Mouse (Mus musculus) hindbrain, embryonic 12.5 days (tissue): ENCODE results near the gene Ldhb. TPM values are rescaled to one million over a fixed set of nuclear protein-coding genes. Genes with fewer than 3 reads are reported as not detected.
A peak's percentile ranks its signal among the peaks of the same experiment; 100 is the strongest.
"Not testable (repeated sequence)": the region's sequence is repeated elsewhere in the genome, so short reads cannot be mapped to it uniquely, and the experiment has no call there.

Experiments used
- ATAC-seq: fragments of 200-750 bp; cut with Nextera tagmentation; 2 replicates; pipeline ENCODE4 v1.8.0; 2017; ENCODE audit warnings: moderate TSS enrichment; ENCODE audit not compliant: low FRiP score
- H3K27ac ChIP-seq: fragments of 300-500 bp; sonication (generic); 2 replicates; pipeline ENCODE4 v1.5.1; 2016; ENCODE audit warnings: mild to moderate bottlenecking
- H3K27me3 ChIP-seq: fragments of 300-500 bp; sonication (generic); 2 replicates; pipeline ENCODE4 v1.6.1; 2016; ENCODE audit warnings: mild to moderate bottlenecking
- H3K36me3 ChIP-seq: fragments of 300-500 bp; sonication (generic); 2 replicates; pipeline ENCODE4 v1.6.1; 2016; ENCODE audit warnings: mild to moderate bottlenecking
- H3K4me1 ChIP-seq: fragments of 300-500 bp; sonication (generic); 2 replicates; pipeline ENCODE4 v1.6.1; 2016
- H3K4me2 ChIP-seq: fragments of 300-500 bp; sonication (generic); replicated peaks from 2 replicates; pipeline ENCODE4 v1.6.1; 2016; ENCODE audit warnings: mild to moderate bottlenecking
- H3K4me3 ChIP-seq: fragments of 300-500 bp; sonication (generic); 2 replicates; pipeline ENCODE4 v1.5.1; 2016; ENCODE audit warnings: mild to moderate bottlenecking
- H3K9ac ChIP-seq: fragments of 300-500 bp; sonication (generic); 2 replicates; pipeline ENCODE4 v1.6.1; 2016; ENCODE audit warnings: mild to moderate bottlenecking, moderate library complexity
- H3K9me3 ChIP-seq: fragments of 300-500 bp; sonication (generic); replicated peaks from 2 replicates; pipeline ENCODE4 v1.6.1; 2016; ENCODE audit warnings: mild to moderate bottlenecking
- WGBS: fragments of 180-500 bp; shearing (Covaris S2); methylation state at CpG from one replicate; pipeline ENCODE4 v1.1.7; 2016; 5-methylcytosine and 5-hydroxymethylcytosine counted together
- polyA plus RNA-seq: library from polyadenylated mRNA; unstranded; fragments of >200 nt; fragmentation: Nextera tagmentation; extraction: Ambion mirVana; gene quantifications from 2 replicates; pipeline ENCODE4 v1.2.1, GENCODE M21; 2016

The Ldhb gene
- polyA plus RNA-seq, 1 experiment from 2014 or later: 413 TPM

DNA sequence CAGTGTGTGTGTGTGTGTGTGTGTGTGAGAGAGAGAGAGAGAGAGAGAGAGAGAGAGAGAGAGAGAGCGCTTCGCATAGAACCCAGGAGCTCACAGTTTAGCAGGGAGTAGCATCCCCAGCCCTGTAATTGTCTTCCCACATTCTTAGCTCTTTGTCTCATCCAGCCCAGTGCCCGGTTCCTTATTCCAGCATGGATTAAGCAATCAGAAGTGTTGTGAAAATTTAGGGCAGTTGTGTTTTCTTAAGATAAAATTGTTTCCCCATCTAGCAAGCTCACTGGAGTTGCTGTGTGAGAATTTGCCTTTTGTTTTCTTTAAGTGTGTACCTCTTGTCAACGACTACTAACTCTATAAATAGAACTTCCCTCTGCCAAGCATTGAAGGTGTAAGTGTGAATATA lies 906 bp upstream of the Ldhb start:
- no peak overlapping the region for H3K9ac ChIP-seq
- peaks cover 17% of the 10 kb centered on the region for H3K27me3 ChIP-seq
- WGBS: 13% methylated on average over 4 of the region's 4 CpGs
- peaks cover 7% of the 10 kb centered on the region; the same call in 1 of the 2 replicates for H3K36me3 ChIP-seq
- no peak overlapping the region for H3K27ac ChIP-seq
- no peaks in the 10 kb centered on the region for H3K9me3 ChIP-seq
- H3K4me2 ChIP-seq: 0 out of 2 replicates have a peak overlapping the region, but pooled peaks have one; percentile 88
- no peak for ATAC-seq
- H3K4me1 ChIP-seq: peaks cover 25% of the 10 kb centered on the region
- H3K4me3 ChIP-seq: no peak overlapping the region

DNA sequence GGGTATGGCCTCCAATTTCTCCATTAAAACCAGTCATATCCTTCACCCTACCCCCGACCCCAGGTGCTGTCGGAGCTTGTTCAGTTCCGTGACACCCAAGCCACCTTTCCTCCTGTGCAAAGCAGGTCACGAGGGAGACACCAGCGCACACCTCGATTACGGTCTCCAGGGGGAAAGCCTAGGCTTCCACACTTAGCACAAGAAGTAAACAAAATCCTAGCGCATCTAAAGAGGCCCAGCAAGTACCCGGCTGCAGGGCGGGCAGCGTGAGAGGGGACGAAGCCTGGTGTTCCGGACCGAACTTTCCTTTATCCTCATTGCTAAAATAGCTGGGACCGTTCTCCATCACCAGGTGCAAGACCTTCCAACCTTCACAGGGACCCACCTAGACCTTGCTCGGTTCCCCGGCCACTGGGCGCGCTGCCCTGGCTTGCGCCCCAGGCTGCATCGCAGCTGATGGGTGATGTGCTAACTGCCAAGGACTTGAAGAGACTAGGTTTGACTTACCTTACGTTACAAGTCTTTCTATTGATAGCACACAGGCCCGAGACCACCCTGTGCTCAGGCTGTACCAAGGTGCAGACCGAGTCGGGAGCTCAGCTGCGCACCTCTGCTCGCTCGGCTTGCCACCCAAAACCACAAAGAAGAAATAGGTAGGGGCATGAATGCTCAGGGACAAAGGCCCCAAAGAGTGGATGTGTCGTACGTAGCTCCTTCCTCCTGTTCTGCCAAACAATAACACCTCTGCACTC lies 548 bp downstream of the Ldhb start:
- H3K27ac ChIP-seq: peak overlapping the region; percentile 71
- H3K9ac ChIP-seq: peak overlapping the region; percentile 78
- ATAC-seq: peak; percentile 82
- WGBS: under 1% methylated on average over 30 of the region's 30 CpGs
- peaks cover 9% of the 10 kb centered on the region; the same call in 1 of the 2 replicates for H3K36me3 ChIP-seq
- no peaks in the 10 kb centered on the region for H3K9me3 ChIP-seq
- H3K4me2 ChIP-seq: peak overlapping the region; percentile 88
- H3K4me3 ChIP-seq: peak overlapping the region; percentile 64
- H3K27me3 ChIP-seq: peaks cover 17% of the 10 kb centered on the region
- peaks cover 27% of the 10 kb centered on the region for H3K4me1 ChIP-seq

DNA sequence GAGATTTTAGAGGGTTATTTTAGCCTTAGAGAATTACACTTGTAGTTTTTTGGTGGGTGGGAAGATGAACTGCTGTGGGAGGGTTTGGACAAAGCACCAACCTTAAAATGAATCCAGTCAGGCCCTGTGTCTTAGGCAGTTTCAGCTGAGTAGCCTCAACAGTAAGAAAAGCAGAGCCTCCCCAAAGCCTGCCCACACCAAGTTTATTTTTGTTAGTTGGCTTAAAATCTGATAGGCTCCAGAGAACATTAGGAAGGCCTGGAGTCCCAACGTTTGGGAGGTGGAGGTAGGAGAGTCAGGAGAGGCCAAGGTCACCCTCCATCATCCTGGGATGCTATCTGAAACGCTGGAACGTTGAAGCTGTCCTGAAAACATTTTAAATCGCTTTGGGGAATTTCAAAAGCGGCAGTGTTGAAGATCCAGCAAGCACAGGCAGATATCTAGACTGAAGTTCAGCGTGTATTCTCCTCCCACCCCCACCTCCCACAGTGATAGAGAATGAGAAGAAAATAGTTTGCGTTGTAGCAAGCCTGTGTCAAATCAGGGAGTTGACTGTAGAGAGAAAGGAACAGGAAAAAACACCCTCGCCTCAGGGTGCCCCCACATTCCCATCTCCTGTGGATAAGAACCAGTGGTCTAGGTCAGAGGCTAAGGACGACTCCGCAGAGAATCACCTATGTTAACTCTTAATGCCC lies 1.3 kb downstream of the Ldhb start:
- H3K27me3 ChIP-seq: peaks cover 15% of the 10 kb centered on the region
- no peak overlapping the region for H3K27ac ChIP-seq
- H3K9me3 ChIP-seq: no peaks in the 10 kb centered on the region
- peak overlapping the region; percentile 64 for H3K4me3 ChIP-seq
- peaks cover 27% of the 10 kb centered on the region for H3K4me1 ChIP-seq
- H3K9ac ChIP-seq: peak overlapping the region; percentile 78
- H3K36me3 ChIP-seq: peaks cover 12% of the 10 kb centered on the region
- WGBS: 10% methylated on average over 10 of the region's 10 CpGs
- peak overlapping the region; percentile 88 for H3K4me2 ChIP-seq
- no peak for ATAC-seq

GRCm38 (mm10) chr6:142503601-142504000 lies 4.2 kb downstream of the Ldhb start:
- peaks cover under 1% of the 10 kb centered on the region; the same call in 1 of the 2 replicates for H3K27me3 ChIP-seq
- no peak overlapping the region for H3K27ac ChIP-seq
- H3K4me1 ChIP-seq: peaks cover 27% of the 10 kb centered on the region
- H3K4me2 ChIP-seq: 0 out of 2 replicates have a peak overlapping the region, but pooled peaks have one; percentile 16
- peaks cover 27% of the 10 kb centered on the region for H3K36me3 ChIP-seq
- H3K4me3 ChIP-seq: no peak overlapping the region
- WGBS: 75% methylated on average over 8 of the region's 8 CpGs
- H3K9ac ChIP-seq: no peak overlapping the region
- H3K9me3 ChIP-seq: no peaks in the 10 kb centered on the region
- no peak for ATAC-seq

- Histone ChIP-seq H3K4me3 (no peak overlapping the region), H3K9me3 (no peaks in the 10 kb centered on the region), H3K36me3 (peaks cover 36% of the 10 kb centered on the region), H3K9ac (no peak overlapping the region), H3K4me1 (peaks cover 22% of the 10 kb centered on the region), H3K4me2 (no peak overlapping the region), H3K27me3 (no peaks in the 10 kb centered on the region; the same call in 1 of the 2 replicates), H3K27ac (no peak overlapping the region)
- no peak for ATAC-seq
- 87% methylated on average over 10 of the region's 10 CpGs for WGBS
Observed at GRCm38 (mm10) chr6:142502519-142503125, 5.1 kb downstream of the Ldhb start.

DNA sequence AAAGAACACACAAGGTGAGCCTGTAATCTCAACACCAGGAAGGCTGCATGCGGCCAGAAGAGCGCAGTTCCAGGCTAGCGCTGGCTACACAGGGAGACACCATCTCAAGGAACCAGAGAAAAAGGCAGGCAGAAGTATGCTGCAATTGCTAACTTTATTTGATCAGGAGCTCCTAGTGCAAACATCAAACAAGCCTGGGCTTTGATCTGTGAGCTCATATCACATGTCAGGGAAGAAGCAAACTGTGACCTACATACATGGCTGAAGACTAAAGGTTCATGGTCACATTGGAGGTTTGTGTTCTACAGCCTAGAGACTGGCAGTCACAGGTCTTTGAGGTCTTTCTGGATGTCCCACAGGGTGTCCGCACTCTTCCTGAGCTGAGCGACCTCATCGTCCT lies 17.6 kb downstream of the Ldhb start:
- not testable (repeated sequence) for H3K27me3 ChIP-seq, ATAC-seq, H3K4me2 ChIP-seq, H3K4me1 ChIP-seq, H3K27ac ChIP-seq, H3K4me3 ChIP-seq, H3K9ac ChIP-seq, H3K9me3 ChIP-seq
- WGBS: 94% methylated on average over 6 of the region's 6 CpGs
- peaks cover 68% of the 10 kb centered on the region for H3K36me3 ChIP-seq

- H3K9ac ChIP-seq: no peak overlapping the region
- H3K4me3 ChIP-seq: no peak overlapping the region
- no peak overlapping the region for H3K27ac ChIP-seq
- no peaks in the 10 kb centered on the region for H3K4me1 ChIP-seq
- H3K4me2 ChIP-seq: no peak overlapping the region
- H3K27me3 ChIP-seq: no peaks in the 10 kb centered on the region
- no peak for ATAC-seq
- WGBS: 93% methylated on average over 9 of the region's 9 CpGs
- H3K9me3 ChIP-seq: no peaks in the 10 kb centered on the region
- H3K36me3 ChIP-seq: peaks cover 52% of the 10 kb centered on the region
Observed at GRCm38 (mm10) chr6:142487638-142488037, 20.1 kb downstream of the Ldhb start.

- no peak overlapping the region for H3K4me2 ChIP-seq
- no peak for ATAC-seq
- H3K36me3 ChIP-seq: peaks cover 36% of the 10 kb centered on the region
- WGBS: 90% methylated on average over 4 of the region's 4 CpGs
- no peak overlapping the region for H3K27ac ChIP-seq
- no peak overlapping the region for H3K4me3 ChIP-seq
- no peaks in the 10 kb centered on the region for H3K9me3 ChIP-seq
- no peak overlapping the region for H3K9ac ChIP-seq
- no peaks in the 10 kb centered on the region for H3K27me3 ChIP-seq
- H3K4me1 ChIP-seq: no peaks in the 10 kb centered on the region
Observed at GRCm38 (mm10) chr6:142485478-142486123, 22.2 kb downstream of the Ldhb start.

DNA sequence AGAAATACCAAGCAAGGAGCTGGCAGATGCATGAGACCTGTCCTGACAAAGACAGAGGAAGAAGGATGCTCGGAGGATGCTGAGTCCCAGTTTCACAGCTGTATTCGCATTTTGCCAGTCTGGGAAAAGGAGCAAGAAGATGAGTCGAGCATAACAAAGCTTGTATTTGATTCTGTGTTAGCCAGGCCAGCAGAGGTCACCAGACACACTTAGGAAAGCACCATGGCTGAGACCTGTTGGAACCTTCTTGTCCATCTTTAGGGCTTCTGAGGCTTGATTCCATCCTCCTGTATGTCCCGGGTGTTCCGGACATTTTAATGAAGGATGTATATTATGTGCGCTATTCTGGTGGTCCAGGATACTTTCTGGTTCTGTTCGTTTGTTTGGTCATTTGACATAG lies 30.5 kb downstream of the Ldhb start:
- Histone ChIP-seq H3K36me3 (no peaks in the 10 kb centered on the region), H3K4me1 (no peaks in the 10 kb centered on the region)
- WGBS: 75% methylated on average over 7 of the region's 7 CpGs

GRCm38 (mm10) chr6:142472801-142473203 lies 35.0 kb downstream of the Ldhb start, which contains the start of gene Gys2:
Gene Gys2 (minus strand): TSS chr6:142473109.
- H3K36me3 ChIP-seq: no peaks in the 10 kb centered on the region
- H3K27ac ChIP-seq: no peak within 1 kb of the TSS
- no peak within 1 kb of the TSS for H3K4me2 ChIP-seq
- H3K9ac ChIP-seq: no peak within 1 kb of the TSS
- ATAC-seq: no peak
- H3K27me3 ChIP-seq: no peaks in the 10 kb centered on the region
- no peak within 1 kb of the TSS for H3K4me3 ChIP-seq
- H3K4me1 ChIP-seq: no peaks in the 10 kb centered on the region
- no peaks in the 10 kb centered on the region for H3K9me3 ChIP-seq
- WGBS: 62% methylated on average over 4 of the region's 4 CpGs

More for the DNA sequence above, 30.5 kb downstream of the Ldhb start:
- no peaks in the 10 kb centered on the region for H3K27me3 ChIP-seq
- H3K27ac ChIP-seq: no peak overlapping the region
- no peak overlapping the region for H3K4me2 ChIP-seq
- H3K4me3 ChIP-seq: no peak overlapping the region
- H3K9ac ChIP-seq: no peak overlapping the region
- no peak for ATAC-seq
- no peaks in the 10 kb centered on the region for H3K9me3 ChIP-seq

- no peak overlapping the region for H3K4me3 ChIP-seq
- no peaks in the 10 kb centered on the region for H3K4me1 ChIP-seq
- no peak overlapping the region for H3K9ac ChIP-seq
- no peaks in the 10 kb centered on the region for H3K9me3 ChIP-seq
- WGBS: 85% methylated on average over 8 of the region's 8 CpGs
- no peak overlapping the region for H3K4me2 ChIP-seq
- H3K36me3 ChIP-seq: no peaks in the 10 kb centered on the region
- no peaks in the 10 kb centered on the region for H3K27me3 ChIP-seq
- ATAC-seq: no peak
- H3K27ac ChIP-seq: no peak overlapping the region
Observed at GRCm38 (mm10) chr6:142471141-142471540, 36.6 kb downstream of the Ldhb start.

DNA sequence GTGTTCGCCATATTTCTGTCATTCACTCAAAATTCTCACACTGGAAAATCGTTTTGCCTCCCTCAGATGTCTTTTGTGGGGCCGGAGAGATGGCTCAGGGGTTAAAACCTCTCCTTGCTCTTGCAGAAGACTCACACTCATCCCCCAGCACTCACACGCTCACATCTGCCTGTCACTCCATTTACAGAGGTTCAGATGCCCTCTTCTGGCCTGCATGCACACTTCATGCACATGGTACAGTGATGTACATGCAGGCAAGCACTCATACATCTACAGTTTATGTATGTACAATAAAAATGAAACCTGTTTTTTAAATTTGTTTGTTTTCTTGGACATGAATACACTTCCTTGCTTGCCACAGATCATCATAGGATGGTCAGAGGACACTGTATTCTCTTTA lies 38.2 kb downstream of the Ldhb start:
- Histone ChIP-seq H3K36me3 (no peaks in the 10 kb centered on the region), H3K4me1 (no peaks in the 10 kb centered on the region), H3K27me3 (no peaks in the 10 kb centered on the region), H3K4me3 (no peak overlapping the region), H3K9ac (no peak overlapping the region), H3K4me2 (no peak overlapping the region), H3K9me3 (no peaks in the 10 kb centered on the region), H3K27ac (no peak overlapping the region)
- WGBS: 53% methylated on average over 4 of the region's 4 CpGs
- 0 out of 2 replicates have a peak, but pooled peaks have one; percentile 61 for ATAC-seq
